Mouse (Mus musculus) lung, embryonic 15.5 days (tissue): Measurements from ENCODE around the gene Tent4b. TPM values are rescaled to one million over a fixed set of nuclear protein-coding genes. Genes with fewer than 3 reads are reported as not detected.
"Not testable (repeated sequence)": the region's sequence is repeated elsewhere in the genome, so short reads cannot be mapped to it uniquely, and the experiment has no call there.

Source experiments
- ATAC-seq: fragments of 200-750 bp; cut with Nextera tagmentation; 2 replicates; pipeline ENCODE4 v1.8.0; 2017; ENCODE audit warnings: moderate number of reproducible peaks, borderline replicate concordance; ENCODE audit not compliant: low FRiP score, low TSS enrichment; ENCODE audit errors: extremely low read depth
- H3K27ac ChIP-seq: fragments of 300-500 bp; sonication (generic); 2 replicates; pipeline ENCODE4 v1.5.1; 2015; ENCODE audit warnings: moderate library complexity, mild to moderate bottlenecking, inconsistent platforms
- H3K27me3 ChIP-seq: fragments of 300-500 bp; sonication (generic); 2 replicates; pipeline ENCODE4 v1.6.1; 2015; ENCODE audit warnings: inconsistent platforms
- H3K36me3 ChIP-seq: fragments of 300-500 bp; sonication (generic); 2 replicates; pipeline ENCODE4 v1.6.1; 2015; ENCODE audit warnings: inconsistent platforms
- H3K4me1 ChIP-seq: fragments of 300-500 bp; sonication (generic); 2 replicates; pipeline ENCODE4 v1.6.1; 2015; ENCODE audit warnings: inconsistent platforms
- H3K4me2 ChIP-seq: fragments of 300-500 bp; sonication (generic); 2 replicates; pipeline ENCODE4 v1.6.1; 2015; ENCODE audit warnings: inconsistent platforms, mild to moderate bottlenecking, moderate library complexity
- H3K4me3 ChIP-seq: fragments of 300-500 bp; sonication (generic); 2 replicates; pipeline ENCODE4 v1.5.1; 2015; ENCODE audit warnings: mild to moderate bottlenecking, inconsistent platforms
- H3K9ac ChIP-seq: fragments of 300-500 bp; sonication (generic); 2 replicates; pipeline ENCODE4 v1.6.1; 2015; ENCODE audit warnings: inconsistent platforms
- H3K9me3 ChIP-seq: fragments of 300-500 bp; sonication (generic); 2 replicates; pipeline ENCODE4 v1.6.1; 2016; ENCODE audit warnings: inconsistent platforms
- WGBS: fragments of 180-500 bp; shearing (Covaris S2); methylation state at CpG from one replicate; pipeline ENCODE4 v1.1.7; 2015; 5-methylcytosine and 5-hydroxymethylcytosine counted together
- polyA plus RNA-seq: library from polyadenylated mRNA; unstranded; fragments of >200 nt; fragmentation: Nextera tagmentation; extraction: Ambion mirVana; gene quantifications from 2 replicates; pipeline ENCODE4 v1.2.1, GENCODE M21; 2015

Tent4b gene
- polyA plus RNA-seq, 1 experiment from 2014 or later: 8.6 TPM

GRCm38 (mm10) chr8:88199700-88200601 is 938 bp downstream of the Tent4b start:
- WGBS: under 1% methylated on average over 104 of the region's 117 CpGs
- Histone ChIP-seq H3K4me2 (peak overlapping the region; percentile 95), H3K4me3 (peak overlapping the region; percentile 79), H3K9ac (peak overlapping the region; percentile 82), H3K27ac (peak overlapping the region; percentile 96), H3K9me3 (no peaks in the 10 kb centered on the region), H3K36me3 (peaks cover 2% of the 10 kb centered on the region; the same call in 1 of the 2 replicates), H3K27me3 (no peaks in the 10 kb centered on the region), H3K4me1 (peaks cover 33% of the 10 kb centered on the region)
- peak; percentile 60 for ATAC-seq

GRCm38 (mm10) chr8:88200724-88201495 is 1.9 kb downstream of the Tent4b start:
- H3K27ac ChIP-seq: 0 out of 2 replicates have a peak overlapping the region, but pooled peaks have one; percentile 96
- no peak for ATAC-seq
- H3K9me3 ChIP-seq: no peaks in the 10 kb centered on the region
- H3K9ac ChIP-seq: peak overlapping the region; percentile 82; the same call in 1 of the 2 replicates
- H3K4me3 ChIP-seq: peak overlapping the region; percentile 79
- 10% methylated on average over 10 of the region's 10 CpGs for WGBS
- H3K4me1 ChIP-seq: peaks cover 33% of the 10 kb centered on the region
- no peaks in the 10 kb centered on the region for H3K27me3 ChIP-seq
- peaks cover 4% of the 10 kb centered on the region; the same call in 1 of the 2 replicates for H3K36me3 ChIP-seq
- H3K4me2 ChIP-seq: peak overlapping the region; percentile 95

GRCm38 (mm10) chr8:88201641-88202040 is 2.6 kb downstream of the Tent4b start:
- H3K36me3 ChIP-seq: peaks cover 4% of the 10 kb centered on the region; the same call in 1 of the 2 replicates
- no peaks in the 10 kb centered on the region for H3K27me3 ChIP-seq
- H3K4me2 ChIP-seq: peak overlapping the region; percentile 95
- H3K27ac ChIP-seq: no peak overlapping the region
- H3K4me3 ChIP-seq: no peak overlapping the region; the same call in 1 of the 2 replicates
- 42% methylated on average over 3 of the region's 3 CpGs for WGBS
- no peak for ATAC-seq
- peaks cover 33% of the 10 kb centered on the region for H3K4me1 ChIP-seq
- no peak overlapping the region for H3K9ac ChIP-seq
- no peaks in the 10 kb centered on the region for H3K9me3 ChIP-seq

GRCm38 (mm10) chr8:88206016-88206415 is 7.0 kb downstream of the Tent4b start:
- ATAC-seq: no peak
- 86% methylated on average over 9 of the region's 9 CpGs for WGBS

GRCm38 (mm10) chr8:88207121-88207821 is 8.3 kb downstream of the Tent4b start:
- ATAC-seq: no peak
- no peak overlapping the region for H3K27ac ChIP-seq
- H3K9me3 ChIP-seq: no peaks in the 10 kb centered on the region
- no peak overlapping the region for H3K4me3 ChIP-seq
- 87% methylated on average over 7 of the region's 7 CpGs for WGBS
- no peak overlapping the region for H3K9ac ChIP-seq
- no peak overlapping the region for H3K4me2 ChIP-seq
- H3K4me1 ChIP-seq: 0 out of 2 replicates have a peak, but pooled peaks cover 10% of the 10 kb centered on the region
- H3K27me3 ChIP-seq: no peaks in the 10 kb centered on the region
- peaks cover 9% of the 10 kb centered on the region for H3K36me3 ChIP-seq

More at GRCm38 (mm10) chr8:88206016-88206415, 7.0 kb downstream of the Tent4b start:
- Histone ChIP-seq H3K9ac (no peak overlapping the region), H3K4me1 (peaks cover 21% of the 10 kb centered on the region), H3K4me2 (no peak overlapping the region), H3K27ac (no peak overlapping the region), H3K36me3 (peaks cover 9% of the 10 kb centered on the region), H3K27me3 (no peaks in the 10 kb centered on the region), H3K9me3 (no peaks in the 10 kb centered on the region), H3K4me3 (no peak overlapping the region)

- H3K4me3 ChIP-seq, H3K9me3 ChIP-seq, H3K27me3 ChIP-seq, H3K4me1 ChIP-seq, H3K9ac ChIP-seq, ATAC-seq, H3K36me3 ChIP-seq, H3K27ac ChIP-seq, H3K4me2 ChIP-seq: not testable (repeated sequence)
- WGBS: 82% methylated on average over 5 of the region's 6 CpGs
Measured at GRCm38 (mm10) chr8:88209930-88210827, 11.2 kb downstream of the Tent4b start.

GRCm38 (mm10) chr8:88221353-88221752 is 22.3 kb downstream of the Tent4b start:
- Histone ChIP-seq H3K36me3 (no peaks in the 10 kb centered on the region), H3K27ac (no peak overlapping the region), H3K9me3 (no peaks in the 10 kb centered on the region), H3K27me3 (no peaks in the 10 kb centered on the region), H3K9ac (no peak overlapping the region), H3K4me1 (peaks cover 9% of the 10 kb centered on the region; the same call in 1 of the 2 replicates), H3K4me3 (no peak overlapping the region), H3K4me2 (no peak overlapping the region)
- 41% methylated on average over 4 of the region's 4 CpGs for WGBS
- ATAC-seq: peak; percentile 42; the same call in 1 of the 2 replicates

GRCm38 (mm10) chr8:88225358-88225757 is 26.3 kb downstream of the Tent4b start:
- Histone ChIP-seq H3K4me1 (peaks cover 23% of the 10 kb centered on the region), H3K9ac (no peak overlapping the region), H3K36me3 (no peaks in the 10 kb centered on the region), H3K9me3 (no peaks in the 10 kb centered on the region), H3K27me3 (no peaks in the 10 kb centered on the region), H3K27ac (no peak overlapping the region), H3K4me2 (no peak overlapping the region), H3K4me3 (no peak overlapping the region)
- WGBS: 78% methylated on average over 5 of the region's 5 CpGs
- ATAC-seq: no peak

- peaks cover 15% of the 10 kb centered on the region for H3K4me1 ChIP-seq
- H3K4me3 ChIP-seq: no peak overlapping the region
- no peaks in the 10 kb centered on the region for H3K27me3 ChIP-seq
- H3K9ac ChIP-seq: no peak overlapping the region
- no peaks in the 10 kb centered on the region for H3K36me3 ChIP-seq
- no peak overlapping the region for H3K27ac ChIP-seq
- no peak for ATAC-seq
- H3K9me3 ChIP-seq: no peaks in the 10 kb centered on the region
- 55% methylated on average over 6 of the region's 6 CpGs for WGBS
- no peak overlapping the region; the same call in 1 of the 2 replicates for H3K4me2 ChIP-seq
Measured at GRCm38 (mm10) chr8:88227851-88228250, 28.8 kb downstream of the Tent4b start.

- Histone ChIP-seq H3K4me2 (no peak overlapping the region; the same call in 1 of the 2 replicates), H3K9ac (no peak overlapping the region), H3K27ac (no peak overlapping the region), H3K4me3 (no peak overlapping the region), H3K27me3 (no peaks in the 10 kb centered on the region), H3K4me1 (peaks cover 15% of the 10 kb centered on the region), H3K36me3 (no peaks in the 10 kb centered on the region), H3K9me3 (no peaks in the 10 kb centered on the region)
- ATAC-seq: no peak
- 14% methylated on average over 1 of the region's 1 CpGs for WGBS
Measured at GRCm38 (mm10) chr8:88228286-88228685, 29.3 kb downstream of the Tent4b start.
